Mouse (Mus musculus) gastrocnemius, adult 18-20 months (tissue): ENCODE data around the gene Nsmce4a. TPM values are rescaled to one million over a fixed set of nuclear protein-coding genes. Genes with fewer than 3 reads are reported as not detected.

ENCODE experiments used
- total RNA-seq, 2 experiments: library from RNA; stranded (reverse); gene quantifications; 2 replicates each; pipeline ENCODE4 v1.2.3; 2021

Gene Nsmce4a
- total RNA-seq, 2 experiments from 2014 or later = 28.4 to 29.0 TPM

Other genes with a start within 250 kb of the Nsmce4a start
- 10 to 100 TPM; 37.1 to 39.8 TPM for gene Ate1, start 52.7 kb downstream of the Nsmce4a start, total RNA-seq
- gene Tacc2, start 4.3 kb upstream of the Nsmce4a start, total RNA-seq = 100 to 1,000 TPM; 414 to 460 TPM
- not detected for gene Btbd16, start 201.0 kb upstream of the Nsmce4a start, total RNA-seq